Mouse (Mus musculus): ENCODE results near the gene Btbd3.

GRCm38 (mm10) chr2:138322270-138323114, 66.1 kb downstream of the Btbd3 start:
- TF ChIP-seq TAL1 (IDR thresholded peaks at IDR 0.05; ENCODE audit: low read length) (no peak), GATA1 (IDR thresholded peaks at IDR 0.05; ENCODE audit: low read length) (no peak)

Measured in erythroblast, embryonic 14.5 days (primary cell).